Mouse (Mus musculus): ENCODE measurements around the gene Nub1.
A peak's percentile ranks its signal among the peaks of the same experiment; 100 is the strongest.

Gene Nub1

GRCm38 (mm10) chr5:24741172-24741885, 56.0 kb downstream of the Nub1 start:
- DNase-seq (ENCODE audit: low spot score): no peak

GRCm38 (mm10) chr5:24743956-24744355, 58.6 kb downstream of the Nub1 start:
- no peak for DNase-seq (ENCODE audit: low spot score)

- no peak for DNase-seq (ENCODE audit: low spot score)
These were observed 62.2 kb downstream of the Nub1 start for GRCm38 (mm10) chr5:24747533-24747932.

DNA sequence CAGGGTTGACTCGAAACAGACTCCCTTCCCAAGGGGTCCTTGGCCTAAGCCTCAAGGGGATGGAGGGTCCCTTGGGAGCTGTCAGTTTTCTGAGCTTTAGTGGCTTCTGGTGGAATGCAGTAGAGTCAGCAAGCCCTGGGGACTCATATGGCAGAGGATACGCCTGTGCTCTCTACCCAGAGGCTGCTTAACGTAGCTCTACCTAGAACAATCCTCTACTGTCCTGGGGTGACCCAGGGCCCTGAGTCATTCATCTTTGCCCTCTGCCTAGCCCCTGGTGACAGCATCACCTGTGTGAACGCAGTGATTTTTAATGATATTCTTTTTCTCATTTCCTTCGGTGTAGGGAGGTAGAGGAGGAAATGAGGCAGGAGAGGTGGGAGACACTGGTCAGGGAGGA, 64.4 kb downstream of the Nub1 start:
- no peak for DNase-seq (ENCODE audit: low spot score)

DNA sequence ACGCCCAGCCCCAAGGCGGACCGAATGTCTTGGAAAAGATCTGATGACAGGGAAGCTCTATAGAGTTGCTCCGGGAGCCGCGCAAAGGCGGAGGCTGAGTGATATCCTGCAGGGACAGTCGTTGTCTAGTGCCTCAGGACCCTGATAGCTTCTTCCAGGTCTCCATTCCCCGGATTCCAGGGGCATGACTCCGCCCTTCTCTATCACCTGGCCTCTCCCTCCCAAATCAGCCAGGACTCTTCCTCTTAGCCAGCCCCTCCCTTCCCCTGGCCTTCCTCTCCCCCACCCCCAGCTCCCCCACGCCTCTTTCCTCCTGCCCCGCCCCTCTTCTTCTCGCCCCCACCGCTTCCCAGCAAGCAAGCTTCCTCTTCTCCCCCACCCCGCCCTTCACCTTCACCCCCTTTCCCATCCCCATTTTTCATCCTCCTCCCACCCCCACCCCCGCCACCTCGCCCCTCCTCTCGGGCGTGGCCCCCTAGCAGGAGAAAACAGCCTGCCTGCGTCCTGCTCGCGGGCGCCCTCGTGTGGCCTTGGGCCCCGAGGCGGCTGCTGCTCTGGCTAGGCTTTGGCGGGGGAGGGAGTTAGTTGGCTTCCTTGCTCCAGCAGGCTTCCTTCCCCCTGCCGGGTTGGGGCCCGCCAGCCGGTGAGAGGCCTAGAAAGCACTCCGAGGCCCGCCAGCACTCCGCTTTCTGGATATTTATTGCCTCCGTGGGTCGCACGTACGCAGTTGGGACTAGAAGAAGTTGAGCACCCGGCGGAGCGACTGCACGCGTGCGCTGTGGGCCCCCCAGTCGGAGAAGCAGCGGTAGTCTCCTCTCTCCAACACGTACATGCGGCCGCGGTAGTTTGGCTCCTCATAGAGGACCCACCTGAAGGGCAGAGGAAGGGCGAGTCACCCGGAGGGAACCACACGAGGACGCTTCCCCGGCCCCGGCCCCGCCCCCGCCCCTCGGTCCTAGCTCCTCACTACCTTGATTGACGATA, 65.3 kb downstream of the Nub1 start:
- DNase-seq (ENCODE audit: low spot score): peak; percentile 89

DNA sequence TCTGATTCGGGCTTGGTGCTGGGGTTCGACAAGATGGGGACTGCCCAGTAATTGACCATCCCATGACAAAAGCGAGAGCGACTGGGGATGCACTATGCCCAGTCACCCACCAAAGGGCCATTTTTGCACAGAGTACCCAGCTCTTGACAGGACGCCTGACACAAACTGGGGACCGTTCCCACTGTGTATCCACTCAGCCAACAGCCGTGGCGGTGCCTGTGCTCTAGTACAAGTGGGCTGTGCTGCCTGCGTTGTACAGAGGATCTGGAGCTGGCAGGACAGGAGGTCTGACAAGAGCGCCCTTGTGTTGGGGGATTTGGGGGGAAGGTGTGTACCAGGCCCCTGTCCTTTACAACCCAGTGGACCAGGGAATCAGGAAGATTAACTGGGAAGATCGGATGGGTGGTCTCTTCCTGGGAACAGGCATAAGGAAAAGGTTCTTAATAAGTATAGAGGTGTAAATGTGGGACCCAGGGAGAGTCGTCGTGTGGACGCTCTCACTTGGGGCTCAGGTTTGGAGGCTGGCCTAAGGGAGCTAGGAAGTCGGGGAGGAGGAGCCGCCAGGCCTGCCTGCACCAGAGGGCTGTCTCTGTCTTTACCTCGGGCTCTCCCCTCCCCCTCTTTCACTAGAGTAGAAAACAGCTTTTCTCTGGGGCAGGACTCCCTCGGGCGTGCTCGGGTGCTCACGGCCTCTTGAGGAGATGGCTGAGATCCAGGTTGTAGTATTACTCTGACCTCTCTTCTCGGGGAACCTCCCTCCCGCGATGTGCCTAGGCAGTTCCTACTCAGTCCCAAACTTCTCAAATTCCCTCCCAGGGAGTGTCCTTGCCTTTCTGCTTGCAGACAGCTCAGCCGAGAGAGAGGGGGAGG, 66.2 kb downstream of the Nub1 start:
- peak; percentile 36 for DNase-seq (ENCODE audit: low spot score)

DNA sequence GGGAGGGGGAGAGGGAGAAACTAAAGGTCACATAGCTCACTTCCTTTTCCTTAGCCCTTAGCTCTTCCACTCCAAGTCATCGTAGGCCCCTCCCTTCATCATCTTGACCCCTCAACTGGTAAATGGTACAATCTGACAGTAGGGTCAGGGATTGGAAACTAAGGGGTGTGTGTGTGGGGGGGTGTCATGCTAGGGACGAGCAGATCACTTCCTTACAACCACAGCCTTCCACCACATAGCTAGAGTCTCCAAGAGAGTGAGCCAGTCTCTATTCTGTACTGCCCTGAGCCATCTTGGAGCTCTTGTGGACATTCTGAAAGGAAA, 66.8 kb downstream of the Nub1 start:
- no peak for DNase-seq (ENCODE audit: low spot score)

DNA sequence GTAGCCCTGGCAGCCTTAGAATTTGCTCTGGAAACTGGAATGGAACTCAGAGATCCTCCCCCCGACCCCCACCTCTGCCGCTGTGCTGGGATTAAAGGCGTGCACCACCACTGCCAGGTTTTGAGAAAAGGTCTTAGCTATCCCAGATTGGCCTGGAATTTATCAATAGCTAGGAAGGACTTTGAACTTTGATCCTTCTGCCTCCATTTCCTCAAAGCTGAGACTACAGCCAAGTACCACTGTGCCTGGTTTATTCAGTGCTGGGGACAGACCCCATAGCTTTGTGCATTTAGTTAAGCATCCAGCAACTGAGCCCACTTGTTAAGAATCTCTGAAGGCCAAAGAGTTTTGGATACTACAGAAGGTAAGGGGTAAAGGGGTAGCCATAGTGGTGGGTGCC, 71.6 kb downstream of the Nub1 start:
- DNase-seq (ENCODE audit: low spot score): no peak

- no peak for DNase-seq (ENCODE audit: low spot score)
These were observed 72.5 kb downstream of the Nub1 start, which contains the start of gene Crygn for GRCm38 (mm10) chr5:24757816-24758215. Gene Crygn (minus strand): TSS chr5:24758008.

Data from urinary bladder, postnatal 25 days (tissue).